Mouse (Mus musculus) layer of hippocampus, adult 11-12 months (tissue): ENCODE data around the gene Ube2n.

Experiments
- DNase-seq: peaks from one replicate; pipeline ENCODE4 v3.0.0; 2022; ENCODE audit warnings: low spot score

Ube2n gene

DNA sequence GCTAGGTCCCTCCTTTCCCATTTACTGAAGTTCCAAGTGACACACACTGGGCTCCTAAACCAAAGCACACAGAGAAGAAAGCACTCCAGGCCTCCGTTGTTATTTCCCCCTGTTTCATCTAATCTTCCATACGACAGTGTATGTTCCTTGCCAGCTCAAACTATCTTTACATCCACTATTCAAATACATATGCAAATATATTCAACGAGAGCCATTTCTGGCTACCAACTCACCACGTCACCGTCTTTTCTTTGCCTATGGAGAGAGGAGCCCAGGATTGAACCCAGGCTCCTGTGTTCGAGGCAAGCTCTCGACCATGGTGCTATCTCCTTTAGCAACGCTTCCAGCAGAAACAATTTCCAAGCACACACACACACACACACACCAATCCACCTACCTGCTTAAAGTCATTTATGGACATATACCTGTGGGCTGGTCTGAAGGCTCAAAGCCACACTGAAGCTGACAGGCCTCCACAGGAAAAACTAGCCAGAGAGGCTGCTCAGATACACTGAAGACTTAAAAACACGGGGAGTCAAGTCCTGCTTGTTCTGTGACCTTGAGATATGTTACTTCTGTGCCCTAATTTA lies 45.5 kb downstream of the Ube2n start:
- DNase-seq, result no peak

DNA sequence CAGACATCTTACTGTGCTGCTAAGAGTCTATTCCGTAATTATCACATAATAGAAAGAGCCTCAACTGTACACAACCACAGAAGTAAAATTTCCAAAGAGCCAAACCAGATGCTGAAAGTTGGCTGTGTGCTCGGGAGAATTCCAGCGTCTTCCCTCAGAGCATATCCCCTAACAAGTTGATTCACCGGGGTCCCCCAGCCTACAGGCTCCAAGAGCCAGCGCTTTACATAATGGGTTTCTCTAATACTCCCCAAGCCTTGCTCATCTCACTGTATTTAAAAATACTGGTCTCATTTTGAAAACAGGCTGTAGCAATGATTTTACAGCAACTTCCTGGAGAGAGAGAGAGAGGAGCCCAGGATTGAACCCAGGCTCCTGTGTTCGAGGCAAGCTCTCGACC lies 46.7 kb downstream of the Ube2n start:
- DNase-seq, result no peak

DNA sequence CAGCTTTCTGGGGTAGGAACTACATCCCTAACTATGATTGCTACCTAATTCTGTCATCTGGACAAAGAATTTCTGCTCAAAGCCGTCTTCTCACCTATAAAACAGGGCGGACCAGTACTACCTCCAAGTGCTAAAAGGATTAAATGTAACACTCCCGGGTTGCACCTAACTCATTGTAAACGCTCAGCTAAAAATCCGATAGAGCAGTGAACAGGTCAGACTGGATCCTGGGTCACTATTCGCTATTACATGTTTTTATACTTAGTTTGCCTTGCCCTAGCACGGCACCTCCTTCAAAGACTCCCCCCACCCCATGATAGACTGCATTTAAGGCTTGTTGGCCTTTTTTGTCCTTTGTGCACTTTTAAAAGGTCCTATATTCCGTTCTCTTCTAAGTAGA lies 47.5 kb downstream of the Ube2n start:
- no peak for DNase-seq

DNA sequence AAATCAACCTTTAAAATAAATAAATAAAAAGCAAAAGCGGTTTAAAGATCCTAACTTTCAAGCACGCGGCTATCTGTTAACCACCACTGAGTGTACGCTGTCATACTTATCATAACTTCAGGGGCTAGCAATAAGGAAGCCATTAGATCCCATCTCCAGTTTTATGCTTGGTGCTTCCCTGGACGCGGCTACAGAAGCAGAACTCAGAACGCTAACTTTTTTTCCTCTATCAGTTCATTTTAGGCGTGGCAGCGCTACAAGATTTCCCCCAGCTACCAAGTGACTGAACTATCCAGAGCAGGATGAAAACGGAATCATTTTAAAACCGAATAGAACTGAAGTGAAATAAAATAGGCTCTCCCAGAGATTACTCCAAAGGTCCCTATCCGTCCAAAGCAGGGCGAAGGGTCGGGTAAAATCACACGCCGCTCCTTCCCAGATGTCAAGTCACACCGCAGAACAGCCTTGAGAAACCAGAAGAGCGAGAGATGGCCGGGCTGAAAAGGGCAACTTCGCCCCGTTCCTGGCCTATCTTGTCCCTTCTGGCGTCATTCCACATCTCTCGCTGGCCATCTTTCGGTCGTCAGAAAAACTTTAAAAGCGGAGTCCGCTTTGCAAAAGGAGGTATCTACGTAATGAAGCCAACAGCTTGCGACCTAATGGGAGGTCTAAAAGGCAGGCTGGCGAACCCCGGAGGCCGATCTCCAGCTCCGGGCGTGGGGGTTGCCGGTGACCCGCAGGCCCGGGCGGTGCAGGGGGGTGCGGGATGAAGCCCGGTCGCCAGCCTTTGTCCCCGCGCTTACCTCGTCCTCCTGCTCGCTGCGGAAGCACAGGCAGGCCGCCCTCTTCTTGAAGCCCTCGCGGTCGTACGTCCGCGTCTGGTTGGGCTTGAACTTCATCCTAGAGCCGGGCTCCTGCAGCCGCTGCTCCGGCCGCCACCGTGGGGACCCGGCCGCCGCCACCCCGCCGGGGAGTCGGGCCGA lies 48.2 kb downstream of the Ube2n start:
- DNase-seq, result peak; percentile 36

GRCm38 (mm10) chr10:95563851-95564845 lies 49.2 kb downstream of the Ube2n start, which contains the start of gene Nudt4:
Nudt4 (minus strand) TSS chr10:95564146.
- DNase-seq, result peak; percentile 81

DNA sequence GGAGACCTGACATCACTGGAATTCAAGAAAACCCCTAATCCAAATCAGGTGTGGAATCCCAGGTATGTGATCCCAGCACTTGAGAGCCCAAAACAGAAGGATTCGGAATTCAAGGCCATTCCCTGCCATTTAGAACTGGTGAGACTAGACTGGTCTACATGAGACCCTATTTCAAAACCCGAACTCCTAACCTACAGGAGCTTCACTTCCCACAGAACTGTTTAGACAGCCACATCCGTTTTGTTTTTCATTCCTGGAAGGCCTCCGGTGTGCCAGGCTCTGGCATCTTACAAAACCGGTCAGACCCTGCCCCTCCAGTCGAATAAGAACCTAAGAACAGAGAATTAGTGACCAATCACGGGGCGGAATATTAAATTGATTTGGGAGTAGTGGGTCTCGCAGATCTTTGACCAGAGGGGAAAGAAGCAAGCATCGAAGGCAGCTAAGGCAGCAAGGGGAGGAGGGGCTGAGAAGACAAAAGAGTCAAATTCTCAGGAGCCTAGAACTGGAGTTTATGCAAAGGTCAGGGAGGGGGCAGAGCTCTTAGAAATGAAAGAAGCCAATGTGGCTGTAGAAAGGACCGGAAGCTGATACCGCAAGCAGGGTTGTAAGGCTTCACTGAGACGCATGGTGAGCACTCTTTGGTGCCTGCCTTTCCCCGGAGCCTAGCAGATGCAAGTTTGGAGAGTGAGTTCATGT lies 50.4 kb downstream of the Ube2n start:
- no peak for DNase-seq

GRCm38 (mm10) chr10:95566786-95567185 lies 51.8 kb downstream of the Ube2n start:
- no peak for DNase-seq

GRCm38 (mm10) chr10:95567550-95567949 lies 52.6 kb downstream of the Ube2n start:
- no peak for DNase-seq

- DNase-seq, result no peak
Observed at GRCm38 (mm10) chr10:95568016-95568415, 53.1 kb downstream of the Ube2n start.

- no peak for DNase-seq
Observed at GRCm38 (mm10) chr10:95569441-95569840, 54.5 kb downstream of the Ube2n start.

GRCm38 (mm10) chr10:95574994-95575393 lies 60.0 kb downstream of the Ube2n start:
- DNase-seq, result no peak

DNA sequence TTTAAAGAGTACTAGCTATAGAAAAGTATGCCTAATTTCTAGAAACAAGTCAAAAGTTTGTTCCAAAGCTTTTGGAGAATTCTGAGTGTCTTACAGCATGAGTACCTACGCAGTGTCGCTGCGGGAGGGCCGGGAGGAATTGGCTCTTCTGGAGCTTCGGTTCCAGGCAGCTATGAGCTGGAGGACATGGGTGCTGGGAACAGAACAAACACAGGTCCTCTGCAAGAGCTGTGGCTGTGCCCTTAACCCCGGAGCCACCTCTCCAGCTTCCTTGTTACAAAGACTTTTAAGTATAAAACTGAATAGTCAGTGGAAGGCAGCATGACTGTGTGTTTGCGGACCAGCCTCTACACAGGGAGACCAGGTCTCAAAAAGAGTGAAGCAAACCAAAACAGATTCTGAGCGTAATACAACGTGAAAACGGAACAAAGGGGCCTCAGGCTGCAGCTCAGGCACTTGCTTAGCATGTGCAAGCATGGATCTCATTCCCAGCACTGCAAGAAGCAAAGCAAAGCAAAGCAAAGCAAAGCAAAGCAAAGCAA lies 61.0 kb downstream of the Ube2n start:
- DNase-seq, result no peak

DNA sequence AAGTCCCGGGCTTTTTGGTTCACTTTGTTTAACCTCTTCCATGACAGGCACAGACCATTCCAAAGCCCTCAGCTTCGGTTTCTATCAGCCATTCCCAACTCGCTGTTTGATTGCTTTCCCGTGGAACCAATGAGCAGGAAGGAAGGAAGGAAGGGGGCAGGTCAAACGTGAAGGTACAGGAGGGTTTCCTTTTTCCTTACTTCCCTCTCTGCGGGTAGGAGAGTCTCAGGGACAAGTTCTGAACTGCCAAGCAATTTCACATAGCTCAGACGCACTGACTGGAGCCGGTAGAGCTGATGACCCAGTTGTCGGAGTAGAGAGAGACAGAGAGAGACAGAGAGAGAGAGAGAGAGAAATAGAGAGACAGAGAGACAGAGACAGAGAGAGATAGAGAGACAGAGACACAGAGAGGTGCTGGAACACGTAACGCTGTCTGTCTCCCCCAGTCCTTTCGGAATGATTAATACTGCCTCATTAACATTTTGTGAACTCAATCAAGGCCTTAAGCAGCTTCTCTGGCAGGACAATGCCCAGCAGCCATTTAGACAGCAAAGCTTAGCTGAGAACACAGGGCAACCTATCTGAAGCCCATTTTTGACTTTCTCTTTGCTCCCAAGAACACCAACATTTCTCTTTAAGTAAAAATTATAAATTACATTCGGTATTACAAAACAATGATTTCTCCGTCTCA lies 62.1 kb downstream of the Ube2n start:
- no peak for DNase-seq

DNA sequence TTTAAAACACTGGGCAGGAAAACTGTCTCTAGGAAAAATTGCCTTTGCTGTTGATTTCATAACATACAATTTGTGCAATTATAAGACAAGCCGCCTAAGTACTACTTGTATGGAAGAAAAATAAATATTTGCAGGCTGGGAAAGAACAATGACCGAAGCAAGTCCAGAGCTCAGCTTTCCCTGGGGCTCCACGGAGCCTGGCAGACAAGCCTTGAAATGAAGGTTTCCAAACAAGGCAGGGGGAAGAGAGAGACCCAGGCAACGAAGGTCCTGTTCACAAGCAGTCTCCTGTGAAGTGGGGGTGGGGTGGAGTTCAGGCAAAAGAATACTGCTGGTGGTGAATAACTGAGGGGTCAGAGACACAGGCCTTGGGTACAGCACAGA lies 62.6 kb downstream of the Ube2n start:
- no peak for DNase-seq

DNA sequence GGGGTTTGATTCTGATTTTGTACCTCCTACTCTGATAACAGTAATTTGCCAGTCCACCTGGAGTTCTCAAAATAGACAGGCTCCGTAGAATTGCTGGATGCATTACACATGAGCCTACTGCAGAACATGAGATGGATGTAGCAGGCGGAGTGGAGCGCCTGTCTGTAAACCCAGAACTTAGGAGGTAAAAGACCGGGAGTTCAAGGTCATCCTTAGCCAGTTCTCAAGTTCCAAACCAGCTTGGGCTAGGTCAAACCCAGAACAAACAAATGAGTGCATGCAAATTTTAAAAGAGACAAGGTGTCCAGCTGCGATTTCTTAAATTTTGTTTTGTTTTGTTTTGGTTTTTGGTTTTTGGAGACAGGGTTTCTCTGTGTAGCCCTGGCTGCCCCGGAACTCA lies 70.6 kb downstream of the Ube2n start:
- DNase-seq, result no peak

- no peak for DNase-seq
Observed at GRCm38 (mm10) chr10:95587509-95588220, 72.7 kb downstream of the Ube2n start.

- no peak for DNase-seq
Observed at GRCm38 (mm10) chr10:95589196-95589595, 74.3 kb downstream of the Ube2n start.

DNA sequence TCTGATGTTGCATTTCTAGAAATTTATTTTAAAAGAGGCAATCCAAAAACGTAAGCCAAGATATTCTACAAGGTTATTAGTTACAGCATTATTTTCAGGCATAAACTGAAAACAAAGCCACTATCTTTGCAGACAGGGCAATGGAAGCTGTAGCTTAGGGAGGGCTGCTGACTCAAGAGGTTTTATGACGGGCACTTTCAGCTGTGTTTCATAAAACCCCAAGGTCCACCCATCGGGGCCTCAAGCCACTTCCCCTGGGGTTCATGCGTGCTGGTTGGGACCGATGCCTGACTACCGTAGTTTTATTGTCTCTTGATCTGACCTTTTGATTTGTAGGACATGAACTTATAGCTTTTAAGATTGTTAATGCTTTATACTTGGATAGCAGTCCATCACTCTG lies 75.3 kb downstream of the Ube2n start:
- DNase-seq, result no peak

DNA sequence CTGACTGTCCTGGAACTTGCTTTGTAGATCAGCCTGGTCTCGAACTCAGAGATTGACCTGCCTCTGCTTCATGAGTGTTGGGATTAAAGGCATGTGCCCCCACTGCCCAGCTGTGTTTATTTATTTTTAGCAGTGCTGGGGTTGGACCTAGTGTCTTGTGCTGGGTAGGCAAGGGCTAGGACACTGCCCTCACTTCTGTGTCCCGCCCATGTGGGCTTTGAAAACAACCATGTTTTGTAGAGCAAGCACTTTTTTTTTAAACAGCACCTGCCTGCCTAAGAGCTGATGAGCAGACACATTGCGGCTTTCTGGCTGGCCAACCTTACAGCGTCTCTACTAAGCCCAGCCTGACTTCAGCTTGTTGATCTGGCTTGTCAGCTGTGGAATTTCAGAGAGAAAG lies 76.3 kb downstream of the Ube2n start:
- DNase-seq, result no peak

GRCm38 (mm10) chr10:95594414-95594813 lies 79.5 kb downstream of the Ube2n start:
- no peak for DNase-seq
